Comparison of ENCODE assay signal across 9 mouse cellular contexts in the genomic region with DNA sequence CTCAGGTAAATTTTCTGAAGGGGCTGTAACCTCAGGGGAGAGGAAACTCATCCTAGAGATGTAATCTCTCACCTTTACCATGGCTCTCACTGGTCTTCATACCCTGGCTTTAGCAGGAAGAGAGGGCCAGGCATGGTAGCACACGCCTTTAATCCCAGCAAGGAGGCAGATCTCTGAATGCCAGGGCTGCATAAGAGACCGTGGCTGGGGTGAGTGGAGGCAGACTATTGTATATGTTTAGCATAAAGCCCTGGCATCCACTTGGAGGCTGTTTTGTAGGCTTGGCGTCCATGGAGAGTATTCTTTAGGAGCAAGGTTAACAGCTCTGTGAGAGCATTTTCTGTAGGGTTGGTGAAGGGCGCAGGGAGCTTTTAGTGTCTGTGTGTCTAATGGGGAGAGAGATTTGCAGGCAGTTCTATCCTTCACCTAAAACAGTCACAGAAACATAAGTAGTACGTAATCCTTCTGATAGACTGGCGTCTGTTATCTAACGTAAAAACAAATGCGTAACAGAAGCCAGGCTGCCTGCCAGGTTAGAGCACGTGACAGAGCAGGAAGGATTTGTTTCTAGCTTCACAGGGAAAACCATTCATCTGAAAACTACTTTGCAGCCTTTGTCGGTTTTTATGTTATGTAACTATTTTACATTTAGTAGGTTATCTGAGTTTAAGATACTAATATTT. TPM values are rescaled to one million over a fixed set of nuclear protein-coding genes. Genes with fewer than 3 reads are reported as not detected.
DNase-seq lines count a peak whose midpoint lies in the region; ATAC-seq lines count a peak whose summit lies in the region.
"Had no signal": no experiment of that assay in that cellular context is flagged by ENCODE, and none has a peak within 500 bp of the region (broad histone marks: within the 10 kb centered on the region; RNA-seq: fewer than 3 reads in every experiment).

No protein-coding gene starts in this region.

- H3K36me3 ChIP-seq in heart, embryonic 15.5 days, result 0 out of 2 replicates have a peak, but pooled peaks cover 3% of the 10 kb centered on the region
- no peaks in the 10 kb centered on the region for H3K36me3 ChIP-seq in hindbrain, embryonic 11.5 days (ENCODE audit: control insufficient read depth, insufficient read depth, low read length)

- H3K9me3 ChIP-seq in heart, embryonic 15.5 days (replicated peaks), result no peaks in the 10 kb centered on the region
- H3K9me3 ChIP-seq in hindbrain, embryonic 11.5 days (ENCODE audit: control insufficient read depth, low read length), result no peaks in the 10 kb centered on the region
- H3K9me3 ChIP-seq: neural tube, embryonic 12.5 days had no signal

- no peaks in the 10 kb centered on the region for H3K27me3 ChIP-seq in heart, embryonic 15.5 days
- no peaks in the 10 kb centered on the region for H3K27me3 ChIP-seq in hindbrain, embryonic 11.5 days (ENCODE audit: control insufficient read depth, insufficient read depth, low read length)
- H3K27me3 ChIP-seq: neural tube, embryonic 12.5 days had no signal

- H3K27ac ChIP-seq in heart, embryonic 15.5 days, result peak overlapping the region; percentile 78
- no peak overlapping the region for H3K27ac ChIP-seq in hindbrain, embryonic 11.5 days (ENCODE audit: low read depth, low read length)
- H3K27ac ChIP-seq: neural tube, embryonic 12.5 days had no signal

- WGBS in heart, embryonic 15.5 days, result 28% methylated on average over 10 of the region's 10 CpGs
- 87% methylated on average over 10 of the region's 10 CpGs for WGBS in hindbrain, embryonic 11.5 days

- no peak overlapping the region for H3K4me3 ChIP-seq in heart, embryonic 15.5 days
- no peak overlapping the region for H3K4me3 ChIP-seq in hindbrain, embryonic 11.5 days (ENCODE audit: low read depth, low read length)
- H3K4me3 ChIP-seq: neural tube, embryonic 12.5 days had no signal

- H3K4me1 ChIP-seq in heart, embryonic 15.5 days (replicated peaks), result peaks cover 16% of the 10 kb centered on the region
- H3K4me1 ChIP-seq in hindbrain, embryonic 11.5 days (replicated peaks; ENCODE audit: control insufficient read depth, insufficient read depth, low read length), result no peaks in the 10 kb centered on the region
- H3K4me1 ChIP-seq: neural tube, embryonic 12.5 days had no signal

- H3K4me2 ChIP-seq in heart, embryonic 15.5 days, result peak overlapping the region; percentile 17
- no peak overlapping the region for H3K4me2 ChIP-seq in hindbrain, embryonic 11.5 days (replicated peaks; ENCODE audit: low read depth, low read length)
- H3K4me2 ChIP-seq: neural tube, embryonic 12.5 days had no signal

- no peak overlapping the region for H3K9ac ChIP-seq in heart, embryonic 15.5 days
- no peak overlapping the region for H3K9ac ChIP-seq in hindbrain, embryonic 11.5 days (ENCODE audit: low read depth, low read length)
- H3K9ac ChIP-seq: neural tube, embryonic 12.5 days had no signal

- ATAC-seq in heart, embryonic 15.5 days (replicated peaks; ENCODE audit: insufficient number of reproducible peaks, insufficient read depth, low FRiP score, low read depth), result peak; percentile 81
- ATAC-seq in hindbrain, embryonic 11.5 days (ENCODE audit: low FRiP score), result no peak
- ATAC-seq in erythroid progenitor cell, adult 5-6 weeks (replicated peaks; ENCODE audit: low FRiP score, poor library complexity, severe bottlenecking), result no peak

- intact Hi-C loops in left cerebral cortex, postnatal 4 days (cut with DNase I), result no loop called here

- peak; percentile 47 for DNase-seq in left cerebral cortex, adult 11 months (ENCODE audit: low spot score)
- DNase-seq in left cerebral cortex, postnatal 4 days, result no peak
- peak; percentile 76 for DNase-seq in cerebellum, adult 9-10 months
- DNase-seq in layer of hippocampus, postnatal 10 days (ENCODE audit: low spot score in 2 of 2), result peak; percentile 49 to 60
- peak; percentile 75 for DNase-seq in right cerebral cortex, adult 18-20 months
- no peak for DNase-seq in hindbrain, embryonic 11.5 days (ENCODE audit: low spot score)

RNA-seq across cellular contexts. Expression of gene Spata7, which starts 40.3 kb away (rescaled TPM):
- total RNA-seq in left cerebral cortex, postnatal 4 days (2021), result 10 to 100 TPM; 33.6 to 36.7 TPM
- polyA plus RNA-seq in heart, embryonic 15.5 days (2015; fragmentation: Nextera tagmentation; extraction: Ambion mirVana), result 10.6 and 10.9 TPM in 2 replicates
- 10 to 100 TPM; 31.0 to 34.2 TPM for total RNA-seq in layer of hippocampus, postnatal 10 days (2021)
- 22.5 and 27.8 TPM in 2 replicates for polyA plus RNA-seq in hindbrain, embryonic 11.5 days (2014; fragmentation: Nextera tagmentation; extraction: Ambion mirVana)
- total RNA-seq in erythroid progenitor cell, adult 5-6 weeks (2015; ENCODE audit: low replicate concordance), result 8.4 TPM in 1 of 2 replicates, not detected in the other
- total RNA-seq in erythroid progenitor cell, adult 5-6 weeks (2017; ENCODE audit: low replicate concordance), result 1.4 and 3.2 TPM in 2 replicates

Comparison
In these comparisons a context has a peak if more than half of its experiments do, and no peak if none do; other contexts are left out.
1. DNase-seq: peak in left cerebral cortex, adult 11 months (single experiment), cerebellum, adult 9-10 months (single experiment), layer of hippocampus, postnatal 10 days (2 of 2) and right cerebral cortex, adult 18-20 months (single experiment); none in left cerebral cortex, postnatal 4 days (single experiment) and hindbrain, embryonic 11.5 days (single experiment).